Mouse (Mus musculus): ENCODE measurements at regions not wholly inside any gene's neighbourhood (a gene's known extent, or its start where the extent isn't known, plus 50 kb on each side); places are given as distances from the start of the nearest gene placed in this dataset.

- TF ChIP-seq CTCF (conservative IDR thresholded peaks at IDR 0.05; ENCODE audit: insufficient read depth, insufficient read length, low read depth, low read length) (no peak), POLR2A (IDR thresholded peaks at IDR 0.05; ENCODE audit: low read depth, low read length) (no peak)
These were observed 75.8 kb upstream of the Nectin1 start for GRCm38 (mm10) chr9:43667974-43668373.

Data from kidney, adult 2 months (tissue).